Mouse (Mus musculus) liver, embryonic 13.5 days (tissue): ENCODE results near the gene Nr3c2. TPM values are rescaled to one million over a fixed set of nuclear protein-coding genes. Genes with fewer than 3 reads are reported as not detected.

Source experiments
- ATAC-seq: fragments of 200-750 bp; cut with Nextera tagmentation; 2 replicates; pipeline ENCODE4 v1.8.0; 2017; ENCODE audit warnings: low read depth, mild to moderate bottlenecking, moderate number of reproducible peaks, moderate library complexity
- DNase-seq: peaks from one replicate; pipeline ENCODE4 v3.0.0; 2022
- H3K27ac ChIP-seq: fragments of 300-500 bp; sonication (generic); 2 replicates; pipeline ENCODE4 v1.5.1; 2015; ENCODE audit warnings: moderate library complexity, mild to moderate bottlenecking, inconsistent platforms
- H3K27me3 ChIP-seq: fragments of 300-500 bp; sonication (generic); 2 replicates; pipeline ENCODE4 v1.6.1; 2015; ENCODE audit warnings: mild to moderate bottlenecking, inconsistent platforms
- H3K36me3 ChIP-seq: fragments of 300-500 bp; sonication (generic); 2 replicates; pipeline ENCODE4 v1.6.1; 2015; ENCODE audit warnings: mild to moderate bottlenecking, inconsistent platforms
- H3K4me1 ChIP-seq: fragments of 300-500 bp; sonication (generic); replicated peaks from 2 replicates; pipeline ENCODE4 v1.6.1; 2015; ENCODE audit warnings: inconsistent platforms
- H3K4me2 ChIP-seq: fragments of 300-500 bp; sonication (generic); 2 replicates; pipeline ENCODE4 v1.6.1; 2015; ENCODE audit warnings: inconsistent platforms, mild to moderate bottlenecking, moderate library complexity
- H3K4me3 ChIP-seq: fragments of 300-500 bp; sonication (generic); replicated peaks from 2 replicates; pipeline ENCODE4 v1.5.1; 2015; ENCODE audit warnings: mild to moderate bottlenecking, inconsistent platforms
- H3K9ac ChIP-seq: fragments of 300-500 bp; sonication (generic); 2 replicates; pipeline ENCODE4 v1.6.1; 2015; ENCODE audit warnings: mild to moderate bottlenecking, inconsistent platforms
- H3K9me3 ChIP-seq: fragments of 300-500 bp; sonication (generic); replicated peaks from 2 replicates; pipeline ENCODE4 v1.6.1; 2016; ENCODE audit warnings: inconsistent platforms
- WGBS: fragments of 180-500 bp; shearing (Covaris S2); methylation state at CpG from one replicate; pipeline ENCODE4 v1.1.7; 2015; ENCODE audit not compliant: insufficient replicate concordance; 5-methylcytosine and 5-hydroxymethylcytosine counted together
- polyA plus RNA-seq: library from polyadenylated mRNA; unstranded; fragments of >200 nt; fragmentation: Nextera tagmentation; extraction: Ambion mirVana; gene quantifications from 2 replicates; pipeline ENCODE4 v1.2.1, GENCODE M21; 2015

Nr3c2 gene
- polyA plus RNA-seq, 1 experiment from 2014 or later = 0.92 TPM

DNA sequence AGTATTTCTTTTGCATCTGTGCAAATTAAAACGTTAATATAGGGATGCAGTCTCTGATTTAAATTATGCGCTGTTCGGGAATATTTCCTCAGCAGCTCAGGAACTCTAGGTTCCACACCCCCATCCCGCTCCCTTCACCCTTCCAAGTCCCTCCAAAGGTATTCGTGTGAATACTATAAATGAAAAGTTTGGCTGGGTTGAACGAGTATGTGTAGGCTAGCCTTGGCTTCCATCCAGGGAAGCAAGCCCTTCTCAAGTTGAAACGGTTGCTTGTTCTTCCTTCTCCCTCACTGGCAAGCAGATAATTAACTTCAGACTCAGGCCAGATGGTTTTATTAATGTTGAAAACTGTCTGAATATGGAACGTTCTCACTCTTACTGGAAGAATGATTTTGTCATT lies 186.8 kb downstream of the Nr3c2 start:
- H3K9me3 ChIP-seq = no peaks in the 10 kb centered on the region
- H3K9ac ChIP-seq = no peak overlapping the region
- no peaks in the 10 kb centered on the region for H3K36me3 ChIP-seq
- H3K4me3 ChIP-seq = no peak overlapping the region
- no peaks in the 10 kb centered on the region for H3K27me3 ChIP-seq
- 68% methylated on average over 8 of the region's 8 CpGs for WGBS
- DNase-seq (no peak), ATAC-seq (no peak)
- no peaks in the 10 kb centered on the region for H3K4me1 ChIP-seq
- no peak overlapping the region for H3K4me2 ChIP-seq
- H3K27ac ChIP-seq = no peak overlapping the region

DNA sequence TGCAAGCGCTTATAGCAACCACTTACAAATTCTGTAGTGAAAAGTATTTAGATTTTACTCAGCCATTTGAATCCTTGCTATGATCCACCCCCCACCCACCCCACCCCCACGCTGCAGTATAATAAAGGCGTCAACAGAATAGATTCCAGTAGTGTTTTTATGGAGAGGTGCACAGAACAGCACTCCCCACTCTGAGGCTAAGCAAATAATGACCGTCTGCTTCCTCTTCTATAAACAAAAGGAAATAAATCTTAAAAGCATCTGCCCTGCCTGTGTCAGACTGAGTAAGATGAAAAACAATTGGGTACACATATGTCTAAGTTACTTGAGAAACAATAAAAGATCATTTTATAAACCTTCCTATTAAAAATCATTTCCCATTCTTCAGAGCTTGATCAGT lies 197.5 kb downstream of the Nr3c2 start:
- Histone ChIP-seq H3K4me2 (no peak overlapping the region), H3K27ac (no peak overlapping the region), H3K4me3 (no peak overlapping the region), H3K9ac (no peak overlapping the region), H3K27me3 (no peaks in the 10 kb centered on the region), H3K36me3 (no peaks in the 10 kb centered on the region), H3K4me1 (no peaks in the 10 kb centered on the region), H3K9me3 (no peaks in the 10 kb centered on the region)
- no peak for ATAC-seq
- WGBS = 44% methylated on average over 4 of the region's 4 CpGs
- no peak for DNase-seq

DNA sequence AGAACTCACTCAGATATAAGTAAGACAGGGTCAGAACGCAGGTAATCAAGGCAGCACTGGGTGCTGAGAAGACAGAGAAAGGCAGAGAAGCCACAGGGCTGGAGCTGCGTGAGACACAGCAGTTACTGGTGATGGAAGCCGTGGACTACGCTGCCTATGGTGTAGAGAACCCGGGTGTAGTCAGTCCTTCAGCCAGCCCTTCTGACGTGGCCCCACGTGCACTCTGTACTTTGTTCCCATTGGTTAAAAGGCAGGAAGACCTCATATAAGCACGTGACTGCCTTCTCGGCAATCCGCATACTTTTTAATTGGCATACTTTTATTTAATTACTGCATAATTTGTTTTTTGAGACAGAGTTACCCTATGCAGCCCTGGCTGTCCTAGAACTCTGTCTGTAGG lies 198.9 kb downstream of the Nr3c2 start:
- no peaks in the 10 kb centered on the region for H3K9me3 ChIP-seq
- 72% methylated on average over 10 of the region's 10 CpGs for whole genome bisulfite sequencing
- no peak for DNase-seq
- ATAC-seq = no peak
- no peak overlapping the region for H3K4me2 ChIP-seq
- no peak overlapping the region for H3K9ac ChIP-seq
- H3K36me3 ChIP-seq = no peaks in the 10 kb centered on the region
- H3K4me1 ChIP-seq = no peaks in the 10 kb centered on the region
- H3K4me3 ChIP-seq = no peak overlapping the region
- H3K27ac ChIP-seq = no peak overlapping the region
- H3K27me3 ChIP-seq = no peaks in the 10 kb centered on the region

DNA sequence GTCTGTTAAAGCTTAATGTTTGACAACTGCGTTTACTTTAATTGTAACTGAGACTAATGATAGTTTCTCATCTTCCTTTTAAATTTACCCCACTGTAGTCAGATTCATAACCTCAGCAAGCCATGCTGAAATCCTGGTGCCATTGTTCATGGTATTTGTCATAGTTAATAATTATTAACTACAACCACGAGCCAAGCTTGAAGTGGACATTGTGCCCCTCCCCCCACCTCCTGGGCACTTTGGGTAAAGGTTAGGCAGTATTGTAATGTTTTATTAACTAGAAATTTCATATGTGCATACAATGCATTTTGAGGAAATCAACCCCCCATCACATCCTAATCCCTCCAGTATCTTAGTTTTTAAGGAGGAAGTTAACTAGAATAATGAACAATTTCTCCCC lies 201.1 kb downstream of the Nr3c2 start:
- no peak for DNase-seq
- Histone ChIP-seq H3K9ac (no peak overlapping the region), H3K27me3 (no peaks in the 10 kb centered on the region), H3K36me3 (no peaks in the 10 kb centered on the region), H3K4me3 (no peak overlapping the region), H3K4me1 (no peaks in the 10 kb centered on the region), H3K4me2 (no peak overlapping the region), H3K9me3 (no peaks in the 10 kb centered on the region), H3K27ac (no peak overlapping the region)
- ATAC-seq = no peak
- 59% methylated on average over 2 of the region's 2 CpGs for WGBS

DNA sequence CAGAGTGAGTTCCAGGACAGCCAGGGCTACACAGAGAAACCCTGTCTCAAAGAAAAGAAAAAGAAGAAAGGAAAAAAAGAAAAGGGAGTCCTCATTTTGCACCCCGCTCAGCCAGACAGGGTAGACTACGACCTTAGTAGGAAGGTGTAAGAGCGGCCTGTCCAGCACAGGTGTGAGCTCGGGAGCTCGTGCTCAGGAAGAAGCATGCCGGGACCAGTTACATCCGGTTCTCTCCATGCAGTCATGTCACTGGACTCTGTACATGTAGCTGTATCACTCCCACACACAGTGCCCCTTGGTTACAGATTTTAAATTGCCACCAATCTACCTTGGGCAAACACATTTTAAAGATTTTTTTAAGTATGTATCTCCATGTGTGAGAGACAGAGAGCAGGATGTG lies 203.6 kb downstream of the Nr3c2 start:
- H3K27me3 ChIP-seq = no peaks in the 10 kb centered on the region
- H3K36me3 ChIP-seq = no peaks in the 10 kb centered on the region
- no peak overlapping the region for H3K27ac ChIP-seq
- H3K4me1 ChIP-seq = no peaks in the 10 kb centered on the region
- 78% methylated on average over 7 of the region's 7 CpGs for WGBS
- ATAC-seq = no peak
- H3K4me3 ChIP-seq = no peak overlapping the region
- H3K9ac ChIP-seq = no peak overlapping the region
- no peak for DNase-seq
- no peak overlapping the region for H3K4me2 ChIP-seq
- H3K9me3 ChIP-seq = no peaks in the 10 kb centered on the region

DNA sequence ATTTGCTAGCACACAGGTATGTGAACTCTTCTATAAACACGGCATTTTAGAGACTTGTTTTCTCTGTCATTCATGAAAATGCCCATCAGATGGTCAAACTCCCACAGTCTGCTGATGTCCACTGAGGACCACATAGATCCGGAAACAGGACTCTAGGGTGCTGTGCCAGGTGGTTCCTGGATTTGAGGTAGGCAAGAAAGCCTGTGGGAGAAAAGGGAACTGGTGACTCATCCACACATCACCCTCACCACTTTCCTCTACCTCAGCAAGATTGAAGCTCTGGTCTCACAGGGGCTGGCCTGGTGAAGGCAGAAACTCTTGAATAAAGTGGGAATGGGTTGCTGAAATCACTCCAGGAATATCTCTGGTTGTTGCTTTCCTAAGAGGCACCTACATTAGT lies 213.5 kb downstream of the Nr3c2 start:
- DNase-seq (no peak), ATAC-seq (no peak)
- H3K36me3 ChIP-seq = no peaks in the 10 kb centered on the region
- H3K4me3 ChIP-seq = no peak overlapping the region
- H3K9me3 ChIP-seq = no peaks in the 10 kb centered on the region
- no peaks in the 10 kb centered on the region for H3K4me1 ChIP-seq
- no peak overlapping the region for H3K9ac ChIP-seq
- no peak overlapping the region for H3K4me2 ChIP-seq
- no peak overlapping the region for H3K27ac ChIP-seq
- WGBS = 63% methylated on average over 2 of the region's 2 CpGs
- H3K27me3 ChIP-seq = no peaks in the 10 kb centered on the region

DNA sequence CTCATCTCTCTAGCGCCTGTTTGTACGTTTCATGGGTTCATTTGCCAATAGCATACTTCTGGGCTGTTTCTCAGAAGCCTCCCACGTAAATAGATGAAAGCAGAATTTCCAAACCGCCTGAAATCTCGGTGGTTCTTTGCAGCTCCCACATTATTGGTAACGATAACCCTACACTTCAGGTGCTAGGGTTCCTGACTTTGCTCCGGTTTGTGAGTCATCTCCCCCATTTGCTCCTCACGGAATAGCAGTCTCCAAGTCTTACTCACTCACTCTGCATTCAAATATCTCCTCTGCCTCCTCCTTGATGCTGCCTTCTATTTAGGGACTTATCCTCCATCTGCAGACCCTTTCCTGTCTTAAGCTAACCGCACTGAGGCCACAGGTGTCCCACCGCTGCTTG lies 215.5 kb downstream of the Nr3c2 start:
- no peaks in the 10 kb centered on the region for H3K27me3 ChIP-seq
- H3K27ac ChIP-seq = no peak overlapping the region
- no peaks in the 10 kb centered on the region for H3K36me3 ChIP-seq
- H3K9me3 ChIP-seq = no peaks in the 10 kb centered on the region
- H3K4me2 ChIP-seq = no peak overlapping the region
- H3K4me1 ChIP-seq = no peaks in the 10 kb centered on the region
- ATAC-seq (no peak), DNase-seq (no peak)
- no peak overlapping the region for H3K4me3 ChIP-seq
- WGBS = 70% methylated on average over 10 of the region's 10 CpGs
- H3K9ac ChIP-seq = no peak overlapping the region

DNA sequence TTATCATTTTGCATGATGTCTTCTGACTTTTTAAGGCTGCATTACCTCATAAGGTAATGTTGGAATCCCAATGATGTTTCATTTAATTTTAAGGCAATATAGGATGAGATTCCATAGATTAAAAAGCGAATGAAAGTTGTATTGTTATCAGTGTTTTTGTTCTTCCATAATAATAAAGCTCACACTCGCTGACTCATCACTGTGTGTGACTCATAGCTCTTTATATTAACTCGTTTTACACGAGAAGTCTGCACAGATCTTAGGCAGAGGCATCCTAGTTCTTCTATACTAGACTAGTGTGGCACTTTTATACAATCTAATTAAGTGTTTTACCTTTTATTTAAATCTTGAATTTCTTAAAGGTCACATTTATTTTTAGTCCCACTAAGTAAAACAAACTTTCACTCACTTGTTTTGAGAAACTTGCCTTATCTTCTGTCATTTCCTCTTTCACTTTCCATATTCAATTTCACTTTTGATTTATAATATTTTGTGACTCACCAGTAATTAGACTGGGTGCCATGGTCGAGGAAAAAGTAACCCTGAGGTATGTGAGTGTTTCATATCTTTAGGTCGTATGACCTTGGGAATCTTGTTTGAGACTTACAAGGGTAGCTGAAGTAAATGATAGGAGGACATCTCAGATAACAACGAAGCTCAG lies 217.3 kb downstream of the Nr3c2 start:
- Histone ChIP-seq H3K27me3 (no peaks in the 10 kb centered on the region), H3K9ac (no peak overlapping the region), H3K27ac (no peak overlapping the region), H3K9me3 (no peaks in the 10 kb centered on the region), H3K36me3 (no peaks in the 10 kb centered on the region), H3K4me1 (no peaks in the 10 kb centered on the region), H3K4me3 (no peak overlapping the region), H3K4me2 (no peak overlapping the region)
- ATAC-seq (no peak), DNase-seq (no peak)
- WGBS = 42% methylated on average over 7 of the region's 7 CpGs

DNA sequence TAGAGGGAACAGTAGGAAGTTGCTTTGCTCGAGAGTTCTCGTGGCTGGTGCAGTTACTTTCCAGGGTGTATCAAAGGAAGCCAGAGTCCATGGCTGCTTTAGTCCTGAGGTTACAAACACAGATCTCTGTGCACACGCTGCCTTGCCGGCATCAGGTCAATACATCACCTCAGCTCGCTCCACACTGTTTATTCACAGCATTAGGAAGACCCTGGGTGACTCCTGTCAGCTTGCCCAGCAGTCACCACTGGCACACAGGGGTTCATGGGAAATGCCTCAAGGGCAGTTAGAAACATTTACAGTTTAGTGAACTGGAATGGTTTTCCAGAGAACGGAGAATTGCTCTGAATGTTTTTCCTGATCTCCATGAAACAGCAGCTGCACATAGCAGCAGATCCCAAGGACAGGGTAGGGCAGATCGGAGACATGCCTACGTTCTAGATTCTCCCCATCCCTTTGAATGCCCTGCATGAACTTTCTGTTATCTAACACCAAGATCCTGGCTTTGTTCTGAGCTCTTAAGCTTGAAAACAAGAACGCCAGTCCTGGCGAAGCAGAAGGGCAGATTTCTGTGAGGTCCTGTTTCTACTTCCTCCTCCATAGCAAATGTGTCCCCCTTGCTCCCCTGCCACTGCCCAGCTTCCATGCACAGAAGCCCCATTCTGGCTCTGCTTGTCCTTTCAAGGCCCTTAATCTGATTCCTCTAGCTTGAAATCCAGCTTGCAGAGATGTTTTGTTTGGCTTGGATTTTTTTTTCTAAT lies 221.7 kb downstream of the Nr3c2 start:
- ATAC-seq (no peak), DNase-seq (no peak)
- no peak overlapping the region for H3K9ac ChIP-seq
- WGBS = 42% methylated on average over 10 of the region's 10 CpGs
- H3K4me3 ChIP-seq = no peak overlapping the region
- no peaks in the 10 kb centered on the region for H3K4me1 ChIP-seq
- no peak overlapping the region for H3K27ac ChIP-seq
- no peaks in the 10 kb centered on the region for H3K27me3 ChIP-seq
- H3K4me2 ChIP-seq = no peak overlapping the region
- H3K9me3 ChIP-seq = no peaks in the 10 kb centered on the region
- H3K36me3 ChIP-seq = no peaks in the 10 kb centered on the region

DNA sequence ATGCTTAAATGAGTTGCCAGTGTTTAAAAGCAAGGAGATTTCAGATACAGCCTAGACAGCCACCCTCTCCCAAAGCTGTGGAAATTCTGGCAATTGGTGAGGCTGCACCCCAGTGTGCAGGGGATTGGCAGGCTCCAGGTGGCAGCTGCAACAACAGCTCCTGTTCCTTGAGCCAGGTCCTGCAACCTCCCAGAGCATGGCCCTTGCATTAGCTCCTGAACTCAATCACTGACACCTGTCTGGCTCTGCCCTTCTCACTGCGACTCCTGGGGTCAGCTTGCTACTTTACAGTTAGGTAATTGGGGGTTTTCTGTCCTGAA lies 222.3 kb downstream of the Nr3c2 start:
- ATAC-seq (no peak), DNase-seq (no peak)
- no peak overlapping the region for H3K4me2 ChIP-seq
- no peaks in the 10 kb centered on the region for H3K36me3 ChIP-seq
- no peaks in the 10 kb centered on the region for H3K4me1 ChIP-seq
- H3K27me3 ChIP-seq = no peaks in the 10 kb centered on the region
- H3K9me3 ChIP-seq = no peaks in the 10 kb centered on the region
- H3K9ac ChIP-seq = no peak overlapping the region
- no peak overlapping the region for H3K27ac ChIP-seq
- H3K4me3 ChIP-seq = no peak overlapping the region
- 41% methylated on average over 1 of the region's 1 CpGs for WGBS

DNA sequence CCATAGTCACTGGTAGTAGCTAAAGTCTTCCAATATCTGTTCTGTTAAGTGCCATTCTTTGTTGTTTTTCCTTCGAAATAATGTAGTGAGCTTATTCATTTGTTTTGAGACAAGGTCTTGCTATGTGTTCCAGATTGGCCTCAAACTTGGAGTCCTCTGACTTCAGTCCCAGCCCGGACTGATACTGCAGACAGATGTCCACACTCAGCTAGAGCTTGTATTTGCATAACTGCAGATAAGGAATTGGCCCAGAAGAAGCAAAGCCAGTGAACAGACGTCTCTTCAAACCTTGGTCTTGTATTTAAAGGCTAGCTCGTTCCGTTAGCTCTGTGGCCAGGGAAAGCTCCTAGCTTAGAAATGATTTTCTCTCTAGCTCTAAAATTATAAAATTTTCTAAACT lies 223.1 kb downstream of the Nr3c2 start:
- Histone ChIP-seq H3K36me3 (no peaks in the 10 kb centered on the region), H3K4me1 (no peaks in the 10 kb centered on the region), H3K9ac (no peak overlapping the region), H3K27me3 (no peaks in the 10 kb centered on the region), H3K9me3 (no peaks in the 10 kb centered on the region), H3K4me3 (no peak overlapping the region), H3K27ac (no peak overlapping the region), H3K4me2 (no peak overlapping the region)
- no peak for ATAC-seq
- DNase-seq = no peak
- 53% methylated on average over 5 of the region's 5 CpGs for WGBS

DNA sequence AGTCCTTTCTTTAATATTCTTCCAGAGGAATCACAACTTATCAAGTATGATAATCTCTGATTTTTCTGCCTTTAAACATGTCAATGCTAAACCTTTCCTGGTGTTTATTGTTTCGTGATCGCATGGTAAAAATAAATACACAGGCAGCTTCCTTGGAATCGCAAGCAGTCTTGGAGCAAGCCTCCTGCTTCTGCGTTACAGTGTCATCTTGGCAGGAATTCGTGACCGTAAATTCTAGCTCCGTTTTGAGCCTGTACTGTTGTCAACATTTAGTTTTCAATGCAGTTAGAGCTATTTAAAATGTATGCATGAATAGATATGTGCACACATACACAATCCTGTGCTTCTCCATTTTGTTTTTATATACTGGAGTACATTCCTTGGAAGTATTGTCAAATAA lies 226.5 kb downstream of the Nr3c2 start:
- Histone ChIP-seq H3K27me3 (no peaks in the 10 kb centered on the region), H3K4me1 (no peaks in the 10 kb centered on the region), H3K27ac (no peak overlapping the region), H3K9me3 (no peaks in the 10 kb centered on the region), H3K9ac (no peak overlapping the region), H3K4me3 (no peak overlapping the region), H3K4me2 (no peak overlapping the region), H3K36me3 (no peaks in the 10 kb centered on the region)
- 84% methylated on average over 7 of the region's 7 CpGs for WGBS
- no peak for DNase-seq
- ATAC-seq = no peak
